Mouse (Mus musculus) right cerebral cortex, adult 18-20 months (tissue): ENCODE data around the gene Gpr45.
A peak's percentile ranks its signal among the peaks of the same experiment; 100 is the strongest.

Source experiments
- DNase-seq: peaks from one replicate; pipeline ENCODE4 v3.0.0; 2022; ENCODE audit warnings: mixed read lengths

Gpr45 gene

GRCm38 (mm10) chr1:43047811-43048210 lies 95.1 kb downstream of the Gpr45 start:
- DNase-seq, result peak; percentile 47

GRCm38 (mm10) chr1:43051903-43052302 lies 99.2 kb downstream of the Gpr45 start:
- DNase-seq, result no peak

GRCm38 (mm10) chr1:43065615-43066310 lies 113.1 kb downstream of the Gpr45 start:
- peak; percentile 80 for DNase-seq

- no peak for DNase-seq
These were observed 113.9 kb downstream of the Gpr45 start for GRCm38 (mm10) chr1:43066573-43066972.

- no peak for DNase-seq
These were observed 114.9 kb downstream of the Gpr45 start for GRCm38 (mm10) chr1:43067551-43067950.

- no peak for DNase-seq
These were observed 118.1 kb downstream of the Gpr45 start for GRCm38 (mm10) chr1:43070726-43071125.

- no peak for DNase-seq
These were observed 119.4 kb downstream of the Gpr45 start for GRCm38 (mm10) chr1:43072028-43072427.

- no peak for DNase-seq
These were observed 119.9 kb downstream of the Gpr45 start for GRCm38 (mm10) chr1:43072561-43072960.

- no peak for DNase-seq
These were observed 122.1 kb downstream of the Gpr45 start for GRCm38 (mm10) chr1:43074791-43075190.

- no peak for DNase-seq
These were observed 125.5 kb downstream of the Gpr45 start for GRCm38 (mm10) chr1:43078124-43078523.

- no peak for DNase-seq
These were observed 130.3 kb downstream of the Gpr45 start for GRCm38 (mm10) chr1:43082946-43083345.
